Comparison of ENCODE assay signal across 19 mouse cellular contexts in genomic region chr1:36674936-36675335, GRCm38 (mm10). TPM values are rescaled to one million over a fixed set of nuclear protein-coding genes. Genes with fewer than 3 reads are reported as not detected.
"Had no signal": no experiment of that assay in that cellular context is flagged by ENCODE, and none has a peak within 500 bp of the region (broad histone marks: within the 10 kb centered on the region; RNA-seq: fewer than 3 reads in every experiment).

No protein-coding gene starts in this region.

- DNase-seq: liver, postnatal 0 days; lung, adult 2 months; lung, postnatal 14 days; lung, postnatal 36 days; right cerebral cortex, postnatal 14 days; thymus, adult 18-20 months; thymus, postnatal 14 days; thymus, postnatal 36 days had no signal

- H3K9ac ChIP-seq: liver, postnatal 0 days; lung, embryonic 15.5 days; midbrain, embryonic 13.5 days; midbrain, embryonic 15.5 days; neural tube, embryonic 12.5 days had no signal

- H3K27me3 ChIP-seq: lung, embryonic 15.5 days; midbrain, embryonic 13.5 days; midbrain, embryonic 15.5 days; neural tube, embryonic 12.5 days had no signal

- H3K4me2 ChIP-seq: lung, embryonic 15.5 days; midbrain, embryonic 11.5 days; midbrain, embryonic 13.5 days; midbrain, embryonic 15.5 days; neural tube, embryonic 12.5 days had no signal

- H3K27ac ChIP-seq: lung, embryonic 15.5 days; macrophage; midbrain, embryonic 13.5 days; midbrain, embryonic 15.5 days; neural tube, embryonic 12.5 days had no signal

- H3K4me3 ChIP-seq: lung, embryonic 15.5 days; megakaryocyte, embryonic 14.5 days; midbrain, embryonic 13.5 days; midbrain, embryonic 15.5 days; neural tube, embryonic 12.5 days had no signal

- H3K36me3 ChIP-seq: lung, embryonic 15.5 days; midbrain, embryonic 13.5 days; midbrain, embryonic 15.5 days; neural tube, embryonic 12.5 days had no signal

- H3K9me3 ChIP-seq: lung, embryonic 15.5 days; megakaryocyte, embryonic 14.5 days; midbrain, embryonic 13.5 days; midbrain, embryonic 15.5 days; neural tube, embryonic 12.5 days had no signal

- ATAC-seq: liver, postnatal 0 days; lung, postnatal 0 days; midbrain, embryonic 13.5 days; midbrain, embryonic 15.5 days had no signal

- H3K4me1 ChIP-seq: midbrain, embryonic 15.5 days; neural tube, embryonic 12.5 days had no signal

RNA-seq across cellular contexts. Expression of gene Fam178b, which starts 8.0 kb away (rescaled TPM):
- polyA plus RNA-seq: macrophage; midbrain, embryonic 13.5 days; midbrain, embryonic 15.5 days; neural tube, embryonic 14.5 days had no signal

RNA-seq across cellular contexts. Expression of gene 4933424G06Rik, which starts 35.0 kb away (rescaled TPM):
- polyA plus RNA-seq: liver, postnatal 0 days; lung, adult 2 months; lung, embryonic 15.5 days; macrophage; neural tube, embryonic 12.5 days; spleen, adult 2 months; stomach, embryonic 14.5 days had no signal
